In the genomic region with DNA sequence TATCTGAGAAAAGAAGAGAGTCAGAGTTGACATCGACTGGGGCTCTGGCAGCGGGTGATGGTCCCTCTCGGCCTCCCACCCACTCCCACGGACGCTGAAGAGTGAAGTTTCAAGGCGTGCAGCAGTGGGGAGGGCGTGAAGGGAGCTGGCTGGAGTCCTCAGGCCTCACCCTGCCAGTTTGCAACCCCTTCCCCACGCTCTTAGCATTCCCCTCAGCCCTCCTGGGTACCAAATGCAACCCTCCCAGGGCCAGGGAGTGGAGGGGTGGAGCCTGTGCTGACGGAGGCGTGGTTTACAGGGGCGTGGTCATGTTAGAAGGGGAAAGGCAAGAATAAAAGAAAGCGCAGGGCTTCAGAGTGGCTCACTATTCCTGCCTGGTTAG, we compare ENCODE assay signal across 8 mouse cellular contexts.
DNase-seq lines count a peak whose midpoint lies in the region; ATAC-seq and TF ChIP-seq lines count a peak whose summit lies in the region.

No protein-coding gene starts in this region.

- H3K27ac ChIP-seq in ES-Bruce4 (ENCODE audit: insufficient read depth, low read length), result peak overlapping the region; percentile 55
- H3K27ac ChIP-seq in forebrain, embryonic 13.5 days, result peak overlapping the region; percentile 72

- peak overlapping the region; percentile 84 for H3K4me3 ChIP-seq in ES-Bruce4 (ENCODE audit: low read depth, low read length)
- H3K4me3 ChIP-seq in forebrain, embryonic 13.5 days, result peak overlapping the region; percentile 47

- WGBS in forebrain, embryonic 13.5 days, result 1% methylated on average over 12 of the region's 12 CpGs

- peak; percentile 79 for ATAC-seq in forebrain, embryonic 13.5 days

- TF ChIP-seq CTCF in ES-Bruce4 (IDR thresholded peaks at IDR 0.05; ENCODE audit: low read depth, low read length), result no peak
- no peak for TF ChIP-seq CTCF in brain, embryonic 14.5 days (IDR thresholded peaks at IDR 0.05; ENCODE audit: borderline replicate concordance, extremely low read depth, insufficient read depth, insufficient read length)

- intact Hi-C loops in heart, postnatal 14 days (cut with DNase I), result loop anchor here (5.0 kb wide), 1 partner anchor 181 kb away; a partner anchor contains a TSS

- DNase-seq in brain, embryonic 14.5 days (ENCODE audit: low read depth), result peak; percentile 86
- peak; percentile 74 to 81 for DNase-seq in heart, postnatal 14 days
- peak; percentile 88 for DNase-seq in kidney, postnatal 4 days
- peak; percentile 87 for DNase-seq in lung, postnatal 14 days
- peak; percentile 59 for DNase-seq in ovary, postnatal 10 days (ENCODE audit: low spot score)
- DNase-seq in thymus, postnatal 14 days, result peak; percentile 86

- TF ChIP-seq POLR2A in ES-Bruce4 (IDR thresholded peaks at IDR 0.05; ENCODE audit: insufficient read depth, low read length), result no peak
- no peak for TF ChIP-seq POLR2A in brain, embryonic 14.5 days (IDR thresholded peaks at IDR 0.05; ENCODE audit: borderline replicate concordance, extremely low read depth, insufficient read depth, insufficient read length, poor library complexity, severe bottlenecking)

- H3K4me2 ChIP-seq in forebrain, embryonic 13.5 days, result peak overlapping the region; percentile 80

- H3K27me3 ChIP-seq in ES-Bruce4 (ENCODE audit: control insufficient read depth, insufficient read depth, low read length, poor library complexity, severe bottlenecking), result no peaks in the 10 kb centered on the region
- peaks cover 16% of the 10 kb centered on the region; the same call in 1 of the 2 replicates for H3K27me3 ChIP-seq in forebrain, embryonic 13.5 days

- H3K9me3 ChIP-seq in ES-Bruce4 (replicated peaks; ENCODE audit: control insufficient read depth, insufficient read depth, low read length, poor library complexity, severe bottlenecking), result no peaks in the 10 kb centered on the region
- H3K9me3 ChIP-seq in forebrain, embryonic 13.5 days (replicated peaks), result no peaks in the 10 kb centered on the region

- H3K36me3 ChIP-seq in ES-Bruce4 (ENCODE audit: control insufficient read depth, insufficient read depth, low read length, poor library complexity, severe bottlenecking), result no peaks in the 10 kb centered on the region
- no peaks in the 10 kb centered on the region for H3K36me3 ChIP-seq in forebrain, embryonic 13.5 days (ENCODE audit: poor library complexity, severe bottlenecking)

- peak overlapping the region; percentile 36; the same call in 1 of the 2 replicates for H3K9ac ChIP-seq in ES-Bruce4 (ENCODE audit: low read depth, poor library complexity, severe bottlenecking)
- peak overlapping the region; percentile 59 for H3K9ac ChIP-seq in forebrain, embryonic 13.5 days

- TF ChIP-seq EP300 in ES-Bruce4 (IDR thresholded peaks at IDR 0.05; ENCODE audit: insufficient read depth, low read depth, low read length), result peak; percentile 28; the same call in 1 of the 2 replicates

- no peaks in the 10 kb centered on the region for H3K4me1 ChIP-seq in ES-Bruce4 (ENCODE audit: control insufficient read depth, insufficient read depth, low read length)
- peaks cover 21% of the 10 kb centered on the region for H3K4me1 ChIP-seq in forebrain, embryonic 13.5 days

Comparison
In these comparisons a context has a peak if more than half of its experiments do, and no peak if none do; other contexts are left out.
1. Peak in every context shown above with its lines: DNase-seq, ATAC-seq, H3K4me3 ChIP-seq and H3K27ac ChIP-seq.